Mouse (Mus musculus) neural tube, embryonic 12.5 days (tissue): ENCODE data around the gene Hoxa5. TPM values are rescaled to one million over a fixed set of nuclear protein-coding genes. Genes with fewer than 3 reads are reported as not detected.

Experiments
- ATAC-seq: fragments of 200-750 bp; cut with Nextera tagmentation; 2 replicates; pipeline ENCODE4 v1.8.0; 2017; ENCODE audit warnings: low read depth, mild to moderate bottlenecking, moderate TSS enrichment, moderate library complexity; ENCODE audit not compliant: low FRiP score
- H3K27ac ChIP-seq: fragments of 300-500 bp; sonication (generic); 2 replicates; pipeline ENCODE4 v1.5.1; 2016
- H3K27me3 ChIP-seq: fragments of 300-500 bp; sonication (generic); replicated peaks from 2 replicates; pipeline ENCODE4 v1.6.1; 2016; ENCODE audit warnings: mild to moderate bottlenecking
- H3K36me3 ChIP-seq: fragments of 300-500 bp; sonication (generic); 2 replicates; pipeline ENCODE4 v1.6.1; 2016; ENCODE audit warnings: mild to moderate bottlenecking
- H3K4me1 ChIP-seq: fragments of 300-500 bp; sonication (generic); 2 replicates; pipeline ENCODE4 v1.6.1; 2016
- H3K4me2 ChIP-seq: fragments of 300-500 bp; sonication (generic); replicated peaks from 2 replicates; pipeline ENCODE4 v1.6.1; 2016; ENCODE audit warnings: mild to moderate bottlenecking
- H3K4me3 ChIP-seq: fragments of 300-500 bp; sonication (generic); 2 replicates; pipeline ENCODE4 v1.5.1; 2016
- H3K9ac ChIP-seq: fragments of 300-500 bp; sonication (generic); 2 replicates; pipeline ENCODE4 v1.6.1; 2016; ENCODE audit warnings: mild to moderate bottlenecking
- H3K9me3 ChIP-seq: fragments of 300-500 bp; sonication (generic); 2 replicates; pipeline ENCODE4 v1.6.1; 2016; ENCODE audit warnings: mild to moderate bottlenecking
- WGBS: fragments of 180-500 bp; shearing (Covaris S2); methylation state at CpG from one replicate; pipeline ENCODE4 v1.1.7; 2016; 5-methylcytosine and 5-hydroxymethylcytosine counted together
- polyA plus RNA-seq: library from polyadenylated mRNA; unstranded; fragments of >200 nt; fragmentation: Nextera tagmentation; extraction: Ambion mirVana; gene quantifications from 2 replicates; pipeline ENCODE4 v1.2.1, GENCODE M21; 2016

Gene Hoxa5
- polyA plus RNA-seq, 1 experiment from 2014 or later, result 72.6 TPM

GRCm38 (mm10) chr6:52221993-52222685 lies 17.8 kb upstream of the Hoxa5 start:
- peak; percentile 31 for ATAC-seq
- WGBS, result 2% methylated on average over 21 of the region's 21 CpGs
- no peaks in the 10 kb centered on the region for H3K36me3 ChIP-seq
- H3K4me2 ChIP-seq, result peak overlapping the region; percentile 99
- peak overlapping the region; percentile 100 for H3K9ac ChIP-seq
- peaks cover 12% of the 10 kb centered on the region; the same call in 1 of the 2 replicates for H3K27me3 ChIP-seq
- peaks cover 34% of the 10 kb centered on the region for H3K4me1 ChIP-seq
- H3K9me3 ChIP-seq, result no peaks in the 10 kb centered on the region
- peak overlapping the region; percentile 99 for H3K27ac ChIP-seq
- peak overlapping the region; percentile 82 for H3K4me3 ChIP-seq

GRCm38 (mm10) chr6:52221337-52221992 lies 17.1 kb upstream of the Hoxa5 start, which contains the start of gene Hoxa7:
Hoxa7 (minus strand) TSS chr6:52221854.
- peaks cover 33% of the 10 kb centered on the region for H3K4me1 ChIP-seq
- H3K9ac ChIP-seq, result peak within 1 kb of the TSS; percentile 100

GRCm38 (mm10) chr6:52220865-52221310 lies 16.5 kb upstream of the Hoxa5 start:
- peaks cover 8% of the 10 kb centered on the region; the same call in 1 of the 2 replicates for H3K27me3 ChIP-seq
- under 1% methylated on average over 12 of the region's 12 CpGs for WGBS
- no peaks in the 10 kb centered on the region for H3K9me3 ChIP-seq
- peak overlapping the region; percentile 82 for H3K4me3 ChIP-seq
- H3K4me2 ChIP-seq, result peak overlapping the region; percentile 99
- peak overlapping the region; percentile 99 for H3K27ac ChIP-seq
- ATAC-seq, result no peak
- H3K4me1 ChIP-seq, result peaks cover 33% of the 10 kb centered on the region
- H3K36me3 ChIP-seq, result no peaks in the 10 kb centered on the region
- H3K9ac ChIP-seq, result peak overlapping the region; percentile 100

More at GRCm38 (mm10) chr6:52221337-52221992, 17.1 kb upstream of the Hoxa5 start, which contains the start of gene Hoxa7:
- Histone ChIP-seq H3K9me3 (no peaks in the 10 kb centered on the region), H3K36me3 (no peaks in the 10 kb centered on the region), H3K27me3 (peaks cover 9% of the 10 kb centered on the region; the same call in 1 of the 2 replicates), H3K4me2 (peak within 1 kb of the TSS; percentile 99), H3K27ac (peak within 1 kb of the TSS; percentile 99), H3K4me3 (peak within 1 kb of the TSS; percentile 82)
- under 1% methylated on average over 46 of the region's 46 CpGs for WGBS
- peak; percentile 55 for ATAC-seq

- no peak for ATAC-seq
- Histone ChIP-seq H3K27ac (peak overlapping the region; percentile 99), H3K36me3 (no peaks in the 10 kb centered on the region), H3K27me3 (0 out of 2 replicates have a peak, but pooled peaks cover under 1% of the 10 kb centered on the region), H3K9ac (peak overlapping the region; percentile 100), H3K4me2 (peak overlapping the region; percentile 99), H3K9me3 (no peaks in the 10 kb centered on the region), H3K4me3 (peak overlapping the region; percentile 82), H3K4me1 (peaks cover 34% of the 10 kb centered on the region)
- 4% methylated on average over 32 of the region's 32 CpGs for WGBS
Observed at GRCm38 (mm10) chr6:52220003-52220864, 15.8 kb upstream of the Hoxa5 start.

GRCm38 (mm10) chr6:52219234-52219942 lies 15.0 kb upstream of the Hoxa5 start:
- Histone ChIP-seq H3K27me3 (no peaks in the 10 kb centered on the region), H3K4me2 (peak overlapping the region; percentile 99), H3K9ac (peak overlapping the region; percentile 100), H3K9me3 (no peaks in the 10 kb centered on the region), H3K36me3 (no peaks in the 10 kb centered on the region), H3K27ac (peak overlapping the region; percentile 99; the same call in 1 of the 2 replicates), H3K4me1 (peaks cover 42% of the 10 kb centered on the region), H3K4me3 (peak overlapping the region; percentile 82)
- no peak for ATAC-seq
- WGBS, result 11% methylated on average over 9 of the region's 9 CpGs

- Histone ChIP-seq H3K9ac (peak overlapping the region; percentile 100), H3K9me3 (no peaks in the 10 kb centered on the region), H3K4me2 (peak overlapping the region; percentile 99), H3K4me1 (peaks cover 46% of the 10 kb centered on the region), H3K27me3 (no peaks in the 10 kb centered on the region), H3K36me3 (no peaks in the 10 kb centered on the region), H3K27ac (peak overlapping the region; percentile 99), H3K4me3 (peak overlapping the region; percentile 82)
- no peak for ATAC-seq
- 3% methylated on average over 14 of the region's 14 CpGs for WGBS
Observed at GRCm38 (mm10) chr6:52218643-52219215, 14.3 kb upstream of the Hoxa5 start.

GRCm38 (mm10) chr6:52217895-52218642 lies 13.7 kb upstream of the Hoxa5 start:
- H3K9ac ChIP-seq, result peak overlapping the region; percentile 100
- 2% methylated on average over 23 of the region's 23 CpGs for WGBS
- peaks cover 46% of the 10 kb centered on the region for H3K4me1 ChIP-seq
- H3K4me2 ChIP-seq, result peak overlapping the region; percentile 99
- H3K4me3 ChIP-seq, result peak overlapping the region; percentile 82
- peak overlapping the region; percentile 99 for H3K27ac ChIP-seq
- H3K36me3 ChIP-seq, result no peaks in the 10 kb centered on the region
- H3K9me3 ChIP-seq, result no peaks in the 10 kb centered on the region
- ATAC-seq, result no peak
- H3K27me3 ChIP-seq, result no peaks in the 10 kb centered on the region

GRCm38 (mm10) chr6:52217459-52217768 lies 13.0 kb upstream of the Hoxa5 start:
- Histone ChIP-seq H3K4me1 (peaks cover 46% of the 10 kb centered on the region), H3K36me3 (no peaks in the 10 kb centered on the region), H3K27ac (peak overlapping the region; percentile 99), H3K9me3 (no peaks in the 10 kb centered on the region), H3K27me3 (no peaks in the 10 kb centered on the region), H3K4me2 (peak overlapping the region; percentile 99), H3K9ac (peak overlapping the region; percentile 100), H3K4me3 (peak overlapping the region; percentile 82)
- WGBS, result under 1% methylated on average over 25 of the region's 25 CpGs
- peak; percentile 65 for ATAC-seq

- H3K9ac ChIP-seq, result peak overlapping the region; percentile 100
- H3K27ac ChIP-seq, result peak overlapping the region; percentile 99
- peaks cover 42% of the 10 kb centered on the region for H3K4me1 ChIP-seq
- no peaks in the 10 kb centered on the region for H3K36me3 ChIP-seq
- no peaks in the 10 kb centered on the region for H3K9me3 ChIP-seq
- H3K4me2 ChIP-seq, result peak overlapping the region; percentile 99
- peak; percentile 11; the same call in 1 of the 2 replicates for ATAC-seq
- peak overlapping the region; percentile 82 for H3K4me3 ChIP-seq
- H3K27me3 ChIP-seq, result no peaks in the 10 kb centered on the region
- WGBS, result 1% methylated on average over 60 of the region's 60 CpGs
Observed at GRCm38 (mm10) chr6:52216691-52217458, 12.5 kb upstream of the Hoxa5 start.
